Mouse (Mus musculus) embryonic facial prominence, embryonic 12.5 days (tissue): ENCODE results near the gene Prl2a1. TPM values are rescaled to one million over a fixed set of nuclear protein-coding genes. Genes with fewer than 3 reads are reported as not detected.
"Not testable (repeated sequence)": the region's sequence is repeated elsewhere in the genome, so short reads cannot be mapped to it uniquely, and the experiment has no call there.

ENCODE experiments used
- ATAC-seq: fragments of 200-750 bp; cut with Nextera tagmentation; 2 replicates; pipeline ENCODE4 v1.8.0; 2017; ENCODE audit not compliant: insufficient number of reproducible peaks, insufficient read depth, low FRiP score, low TSS enrichment
- H3K27ac ChIP-seq: fragments of 300-500 bp; sonication (generic); 2 replicates; pipeline ENCODE4 v1.5.1; 2016; ENCODE audit warnings: mild to moderate bottlenecking
- H3K27me3 ChIP-seq: fragments of 300-500 bp; sonication (generic); 2 replicates; pipeline ENCODE4 v1.6.1; 2016; ENCODE audit warnings: mild to moderate bottlenecking, moderate library complexity
- H3K36me3 ChIP-seq: fragments of 300-500 bp; sonication (generic); 2 replicates; pipeline ENCODE4 v1.6.1; 2016; ENCODE audit warnings: mild to moderate bottlenecking
- H3K4me1 ChIP-seq: fragments of 300-500 bp; sonication (generic); 2 replicates; pipeline ENCODE4 v1.6.1; 2016
- H3K4me2 ChIP-seq: fragments of 300-500 bp; sonication (generic); replicated peaks from 2 replicates; pipeline ENCODE4 v1.6.1; 2016; ENCODE audit warnings: mild to moderate bottlenecking, moderate library complexity
- H3K4me3 ChIP-seq: fragments of 300-500 bp; sonication (generic); 2 replicates; pipeline ENCODE4 v1.5.1; 2016; ENCODE audit warnings: mild to moderate bottlenecking
- H3K9ac ChIP-seq: fragments of 300-500 bp; sonication (generic); 2 replicates; pipeline ENCODE4 v1.6.1; 2016; ENCODE audit warnings: mild to moderate bottlenecking, moderate library complexity
- H3K9me3 ChIP-seq: fragments of 300-500 bp; sonication (generic); 2 replicates; pipeline ENCODE4 v1.6.1; 2016; ENCODE audit warnings: mild to moderate bottlenecking, moderate library complexity
- WGBS: fragments of 180-500 bp; shearing (Covaris S2); methylation state at CpG from one replicate; pipeline ENCODE4 v1.1.7; 2016; 5-methylcytosine and 5-hydroxymethylcytosine counted together
- polyA plus RNA-seq: library from polyadenylated mRNA; unstranded; fragments of >200 nt; fragmentation: Nextera tagmentation; extraction: Ambion mirVana; gene quantifications from 2 replicates; pipeline ENCODE4 v1.2.1, GENCODE M21; 2016

The Prl2a1 gene
- polyA plus RNA-seq, result not detected in 2 replicates

- H3K9ac ChIP-seq, result no peak within 1 kb of the TSS
- H3K27me3 ChIP-seq, result no peaks in the 10 kb centered on the region
- no peaks in the 10 kb centered on the region for H3K4me1 ChIP-seq
- 87% methylated on average over 1 of the region's 1 CpGs for WGBS
- no peak within 1 kb of the TSS for H3K4me3 ChIP-seq
- ATAC-seq, result no peak
- H3K9me3 ChIP-seq, result no peaks in the 10 kb centered on the region
- H3K4me2 ChIP-seq, result no peak within 1 kb of the TSS
- no peaks in the 10 kb centered on the region for H3K36me3 ChIP-seq
- no peak within 1 kb of the TSS for H3K27ac ChIP-seq
These were observed at the start of gene Prl2a1 for GRCm38 (mm10) chr13:27801354-27801753. Gene Prl2a1 (plus strand): TSS chr13:27801654.

- H3K9me3 ChIP-seq, H3K27ac ChIP-seq, H3K4me3 ChIP-seq, H3K36me3 ChIP-seq, ATAC-seq, H3K4me1 ChIP-seq, H3K9ac ChIP-seq, H3K27me3 ChIP-seq, H3K4me2 ChIP-seq: not testable (repeated sequence)
- WGBS, result 87% methylated on average over 3 of the region's 3 CpGs
These were observed 20.8 kb upstream of the Prl2a1 start, which contains the start of gene Prl7c1 for GRCm38 (mm10) chr13:27780704-27781103. Gene Prl7c1 (minus strand): TSS chr13:27780804.

GRCm38 (mm10) chr13:27799303-27799702 lies 2.2 kb upstream of the Prl2a1 start:
- Histone ChIP-seq H3K27ac (no peak overlapping the region), H3K36me3 (no peaks in the 10 kb centered on the region), H3K4me2 (no peak overlapping the region), H3K4me1 (no peaks in the 10 kb centered on the region), H3K27me3 (no peaks in the 10 kb centered on the region), H3K9me3 (no peaks in the 10 kb centered on the region), H3K4me3 (no peak overlapping the region), H3K9ac (no peak overlapping the region)
- no peak for ATAC-seq
- 87% methylated on average over 4 of the region's 4 CpGs for WGBS

GRCm38 (mm10) chr13:27802765-27803164 lies 1.3 kb downstream of the Prl2a1 start:
- Histone ChIP-seq H3K4me3 (no peak overlapping the region), H3K9ac (no peak overlapping the region), H3K27ac (no peak overlapping the region), H3K27me3 (no peaks in the 10 kb centered on the region), H3K9me3 (no peaks in the 10 kb centered on the region), H3K4me2 (no peak overlapping the region), H3K4me1 (no peaks in the 10 kb centered on the region), H3K36me3 (no peaks in the 10 kb centered on the region)
- no peak for ATAC-seq
- 67% methylated on average over 1 of the region's 1 CpGs for WGBS

GRCm38 (mm10) chr13:27849042-27849441 lies 47.6 kb downstream of the Prl2a1 start, which contains the start of gene Prl2c1:
Gene Prl2c1 (plus strand): TSS chr13:27849342.
- WGBS, result 91% methylated on average over 3 of the region's 3 CpGs
- ATAC-seq, result no peak
- Histone ChIP-seq H3K9ac (no peak within 1 kb of the TSS), H3K27me3 (no peaks in the 10 kb centered on the region), H3K9me3 (no peaks in the 10 kb centered on the region), H3K4me1 (no peaks in the 10 kb centered on the region), H3K36me3 (no peaks in the 10 kb centered on the region), H3K4me2 (no peak within 1 kb of the TSS), H3K27ac (no peak within 1 kb of the TSS), H3K4me3 (no peak within 1 kb of the TSS)

Other genes with a start within 250 kb of the Prl2a1 start
- gene Prl8a9, start 237.0 kb upstream of the Prl2a1 start, polyA plus RNA-seq, result not detected in 2 replicates
- gene Prl8a1, start 219.5 kb upstream of the Prl2a1 start, polyA plus RNA-seq, result not detected in 2 replicates
- gene Prl7b1, start 191.1 kb upstream of the Prl2a1 start, polyA plus RNA-seq, result not detected in 2 replicates
- not detected in 2 replicates for gene Prl7a1, start 159.2 kb upstream of the Prl2a1 start, polyA plus RNA-seq
- gene Prl7a2, start 133.6 kb upstream of the Prl2a1 start, polyA plus RNA-seq, result not detected in 2 replicates
- not detected in 2 replicates for gene Prl7d1, start 84.9 kb upstream of the Prl2a1 start, polyA plus RNA-seq
- not detected in 2 replicates for gene Prl7c1, start 20.9 kb upstream of the Prl2a1 start, polyA plus RNA-seq
- not detected in 2 replicates for gene Prl2c1, start 47.7 kb downstream of the Prl2a1 start, polyA plus RNA-seq
- not detected in 2 replicates for gene Prl4a1, start 214.6 kb downstream of the Prl2a1 start, polyA plus RNA-seq